11 mouse cellular contexts compared by ENCODE assay signal in the genomic region with DNA sequence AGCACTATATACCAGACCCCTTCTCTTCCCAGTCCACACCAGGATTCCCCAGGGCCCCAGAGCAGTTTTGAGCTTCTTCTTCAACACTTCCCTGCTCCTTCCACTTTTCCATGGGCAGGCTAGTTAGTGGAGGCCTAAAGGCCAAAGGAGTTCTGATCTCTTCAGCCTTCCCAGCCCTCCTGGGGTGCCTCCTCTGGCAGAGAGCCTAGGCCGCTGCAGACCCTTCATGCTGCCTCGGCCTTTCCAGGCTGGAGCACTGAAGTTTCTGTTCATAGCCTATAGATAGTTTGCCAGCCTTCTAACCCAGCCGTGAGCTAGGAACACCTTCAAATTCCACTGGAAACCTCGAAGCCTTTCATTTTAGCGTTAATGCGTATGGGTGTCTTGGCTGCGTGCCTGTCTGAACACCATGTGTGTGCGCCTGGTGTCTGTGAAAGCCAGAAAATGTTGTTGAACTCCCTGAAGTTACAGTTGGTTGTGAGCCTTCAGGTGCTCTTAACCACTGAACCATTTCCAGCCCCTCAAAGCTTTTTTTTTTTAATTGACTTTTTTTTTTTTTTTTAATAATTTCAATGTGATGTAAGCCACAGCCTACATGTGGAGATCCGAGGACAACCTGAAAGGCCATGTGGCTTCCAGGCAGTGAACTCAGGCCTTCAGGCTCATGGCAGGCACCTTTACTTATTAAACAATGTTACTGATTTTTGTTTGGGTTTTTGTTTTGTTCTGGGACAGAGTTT. TPM values are rescaled to one million over a fixed set of nuclear protein-coding genes. Genes with fewer than 3 reads are reported as not detected.
DNase-seq lines count a peak whose midpoint lies in the region; ATAC-seq lines count a peak whose summit lies in the region.
"Had no signal": no experiment of that assay in that cellular context is flagged by ENCODE, and none has a peak within 500 bp of the region (broad histone marks: within the 10 kb centered on the region; RNA-seq: fewer than 3 reads in every experiment).

No protein-coding gene starts in this region.

- H3K36me3 ChIP-seq in heart, embryonic 12.5 days = no peaks in the 10 kb centered on the region
- H3K36me3 ChIP-seq in liver, embryonic 12.5 days = no peaks in the 10 kb centered on the region

- no peak for ATAC-seq in heart, embryonic 12.5 days (ENCODE audit: insufficient number of reproducible peaks, low FRiP score)
- ATAC-seq in liver, embryonic 12.5 days = no peak
- ATAC-seq in inflammation-experienced regulatory T-cells, adult 6 months = no peak

- 73% methylated on average over 9 of the region's 9 CpGs for WGBS in heart, embryonic 12.5 days
- 77% methylated on average over 9 of the region's 9 CpGs for WGBS in liver, embryonic 12.5 days (ENCODE audit: insufficient replicate concordance)

- intact Hi-C loops in heart, postnatal 10 days (cut with DNase I) = no loop called here

- no peak overlapping the region for H3K4me3 ChIP-seq in heart, embryonic 12.5 days
- no peak overlapping the region for H3K4me3 ChIP-seq in brown adipose tissue, adult 24 weeks (ENCODE audit: insufficient read depth, low read depth, low read length)
- no peak overlapping the region for H3K4me3 ChIP-seq in liver, embryonic 12.5 days

- H3K9ac ChIP-seq in heart, embryonic 12.5 days = no peak overlapping the region
- H3K9ac ChIP-seq in liver, embryonic 12.5 days = no peak overlapping the region

- H3K4me1 ChIP-seq in heart, embryonic 12.5 days (replicated peaks) = peaks cover 21% of the 10 kb centered on the region
- peaks cover 14% of the 10 kb centered on the region for H3K4me1 ChIP-seq in brown adipose tissue, adult 24 weeks (ENCODE audit: control insufficient read depth, insufficient read depth, insufficient read length, low read length)
- H3K4me1 ChIP-seq in liver, embryonic 12.5 days = peaks cover 45% of the 10 kb centered on the region

- 0 out of 2 replicates have a peak overlapping the region, but pooled peaks have one; percentile 16 for H3K27ac ChIP-seq in heart, embryonic 12.5 days (ENCODE audit: poor library complexity, severe bottlenecking)
- H3K27ac ChIP-seq in brown adipose tissue, adult 24 weeks (replicated peaks; ENCODE audit: low read depth, low read length) = peak overlapping the region; percentile 81
- H3K27ac ChIP-seq in liver, embryonic 12.5 days = peak overlapping the region; percentile 78

- DNase-seq in heart, postnatal 10 days = no peak
- peak; percentile 63 to 75 for DNase-seq in kidney, adult 8-10 months
- DNase-seq in left cerebral cortex, adult 8-10 months (ENCODE audit: low spot score in 2 of 2) = no peak
- no peak for DNase-seq in testis, postnatal 14 days (ENCODE audit: low spot score)
- DNase-seq: adrenal gland, adult 8-10 months; cerebellum, postnatal 14 days; thymus, adult 2 months had no signal

- H3K9me3 ChIP-seq in heart, embryonic 12.5 days (replicated peaks) = 0 out of 2 replicates have a peak, but pooled peaks cover under 1% of the 10 kb centered on the region
- H3K9me3 ChIP-seq in liver, embryonic 12.5 days (replicated peaks) = no peaks in the 10 kb centered on the region

- H3K4me2 ChIP-seq in heart, embryonic 12.5 days = no peak overlapping the region
- H3K4me2 ChIP-seq in liver, embryonic 12.5 days = no peak overlapping the region

- H3K27me3 ChIP-seq in heart, embryonic 12.5 days (replicated peaks) = no peaks in the 10 kb centered on the region
- 0 out of 2 replicates have a peak, but pooled peaks cover 6% of the 10 kb centered on the region for H3K27me3 ChIP-seq in liver, embryonic 12.5 days (replicated peaks)

RNA-seq across cellular contexts. Expression of a gene that starts 23.3 kb away (rescaled TPM):
- 37.1 and 37.6 TPM in 2 replicates for polyA plus RNA-seq in heart, embryonic 12.5 days (2016; fragmentation: Nextera tagmentation; extraction: Ambion mirVana)
- total RNA-seq in heart, postnatal 10 days (2021) = 10 to 100 TPM; 24.3 to 28.6 TPM
- polyA plus RNA-seq in brown adipose tissue, adult 24 weeks (2012; ENCODE audit: insufficient read depth, insufficient read length, missing spikeins) = 20.8 and 29.8 TPM in 2 replicates
- polyA plus RNA-seq in liver, embryonic 12.5 days (2016; fragmentation: Nextera tagmentation; extraction: Ambion mirVana) = 37.8 and 44.1 TPM in 2 replicates
- polyA plus RNA-seq in inflammation-experienced regulatory T-cells, adult 6 months (2017; shearing (Covaris generic)) = 1 to 10 TPM in 1 of 3 experiments, under 1 TPM in 1, not detected in 1; 0.28 to 1.3 TPM
- total RNA-seq in left cerebral cortex, adult 8-10 months (2022) = 10 to 100 TPM; 12.8 to 18.5 (median 15.2) TPM

RNA-seq across cellular contexts. Expression of a gene that starts 47.7 kb away (rescaled TPM):
- 0.06 and 0.29 TPM in 2 replicates for polyA plus RNA-seq in heart, embryonic 12.5 days (2016; fragmentation: Nextera tagmentation; extraction: Ambion mirVana)
- under 1 TPM; 0.12 to 0.17 TPM for total RNA-seq in heart, postnatal 10 days (2021)
- polyA plus RNA-seq in brown adipose tissue, adult 24 weeks (2012; ENCODE audit: insufficient read depth, insufficient read length, missing spikeins) = 0.52 TPM in 1 of 2 replicates, not detected in the other
- polyA plus RNA-seq in liver, embryonic 12.5 days (2016; fragmentation: Nextera tagmentation; extraction: Ambion mirVana) = not detected in 2 replicates
- not detected for polyA plus RNA-seq in inflammation-experienced regulatory T-cells, adult 6 months (2017; shearing (Covaris generic))
- under 1 TPM in 2 of 4 experiments, not detected in 2; 0.27 to 0.42 TPM for total RNA-seq in left cerebral cortex, adult 8-10 months (2022)

RNA-seq across cellular contexts. Expression of a gene that starts 52.8 kb away (rescaled TPM):
- not detected in 2 replicates for polyA plus RNA-seq in heart, embryonic 12.5 days (2016; fragmentation: Nextera tagmentation; extraction: Ambion mirVana)
- total RNA-seq in heart, postnatal 10 days (2021) = under 1 TPM; 0.20 to 0.26 TPM
- polyA plus RNA-seq in brown adipose tissue, adult 24 weeks (2012; ENCODE audit: insufficient read depth, insufficient read length, missing spikeins) = not detected in 2 replicates
- polyA plus RNA-seq in liver, embryonic 12.5 days (2016; fragmentation: Nextera tagmentation; extraction: Ambion mirVana) = not detected in 2 replicates
- polyA plus RNA-seq in inflammation-experienced regulatory T-cells, adult 6 months (2017; shearing (Covaris generic)) = not detected
- under 1 TPM; 0.14 to 0.37 (median 0.27) TPM for total RNA-seq in left cerebral cortex, adult 8-10 months (2022)

Comparison
In these comparisons a context has a peak if more than half of its experiments do, and no peak if none do; other contexts are left out.
1. H3K27ac ChIP-seq: peak in every context shown above with its lines; median percentile 81 in brown adipose tissue, adult 24 weeks; 78 in liver, embryonic 12.5 days; 16 in heart, embryonic 12.5 days.
2. DNase-seq: peak in kidney, adult 8-10 months (2 of 2); none in heart, postnatal 10 days (0 of 2), left cerebral cortex, adult 8-10 months (0 of 2) and testis, postnatal 14 days (single experiment).